Mouse (Mus musculus): ENCODE results near the gene Bcl2. TPM values are rescaled to one million over a fixed set of nuclear protein-coding genes. Genes with fewer than 3 reads are reported as not detected.
"Not testable (repeated sequence)": the region's sequence is repeated elsewhere in the genome, so short reads cannot be mapped to it uniquely, and the experiment has no call there.

The Bcl2 gene
- total RNA-seq (2021) = 10 to 100 TPM in 1 of 2 experiments, 1 to 10 TPM in 1; 9.9 to 11.0 TPM
- long read RNA-seq, experiment 1, full-length matches to known transcripts = 7 of 7 reads
- long read RNA-seq, experiment 1, partial matches to known transcripts = 0 of 7 reads
- long read RNA-seq, experiment 1, other reads (novel, unspliced or antisense) = 0 of 7 reads
- long read RNA-seq, experiment 2, full-length matches to known transcripts = 7 of 8 reads
- long read RNA-seq, experiment 2, partial matches to known transcripts = 0 of 8 reads
- long read RNA-seq, experiment 2, other reads (novel, unspliced or antisense) = 1 of 8 reads

GRCm38 (mm10) chr1:106713621-106714529 is at the start of gene Bcl2:
TSS of gene Bcl2 (minus strand) at chr1:106714274.
- DNase-seq (ENCODE audit: low spot score in 2 of 2) = peak; percentile 76 to 79

DNA sequence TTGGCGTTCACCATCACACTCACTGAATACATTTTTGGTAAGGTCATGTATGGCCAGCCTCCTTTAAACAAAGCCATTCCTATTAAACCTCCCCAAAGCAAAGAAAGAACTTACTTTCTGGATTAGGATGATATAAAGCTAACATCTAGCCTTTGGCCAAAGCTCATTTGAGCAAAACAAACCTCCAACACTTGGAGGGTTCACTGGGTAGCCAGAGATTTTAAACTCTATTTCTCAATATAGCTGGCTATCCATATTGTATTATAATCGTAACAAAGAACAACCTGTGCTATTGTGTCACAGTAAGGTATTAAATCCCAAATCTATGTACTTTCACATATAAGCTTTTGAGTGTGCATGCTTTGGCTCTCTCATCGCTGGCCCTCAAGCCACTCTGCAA is 46.7 kb upstream of the Bcl2 start:
- no peak for DNase-seq (ENCODE audit: low spot score in 2 of 2)

- DNase-seq (ENCODE audit: low spot score in 2 of 2) = peak; percentile 95 to 97
These were observed 45.7 kb upstream of the Bcl2 start, which contains the start of gene Kdsr for GRCm38 (mm10) chr1:106759572-106760435. TSS of gene Kdsr (minus strand) at chr1:106759727.

- peak in 1 of 2 experiments; percentile 36 for DNase-seq (ENCODE audit: low spot score in 2 of 2)
These were observed 44.9 kb upstream of the Bcl2 start for GRCm38 (mm10) chr1:106758734-106759571.

DNA sequence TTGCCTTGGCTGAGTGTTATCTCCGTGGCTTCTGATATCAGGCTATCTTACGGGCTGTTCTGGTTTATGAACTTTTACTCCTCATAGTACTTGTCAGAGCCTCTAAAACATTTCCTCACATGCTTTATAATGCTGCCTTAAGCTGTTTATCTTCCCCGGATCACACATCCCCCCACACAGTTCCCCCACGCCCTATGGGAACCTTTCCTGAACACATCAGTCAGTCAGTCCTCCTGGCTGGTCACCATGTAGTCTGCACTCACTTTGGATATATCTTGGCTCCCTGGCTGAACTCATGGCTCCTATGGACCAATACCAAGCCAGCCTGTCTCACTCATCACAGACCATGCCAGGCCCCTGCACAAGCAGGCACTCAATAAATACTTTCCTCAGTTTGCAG is 42.6 kb upstream of the Bcl2 start:
- DNase-seq (ENCODE audit: low spot score in 2 of 2) = no peak

DNA sequence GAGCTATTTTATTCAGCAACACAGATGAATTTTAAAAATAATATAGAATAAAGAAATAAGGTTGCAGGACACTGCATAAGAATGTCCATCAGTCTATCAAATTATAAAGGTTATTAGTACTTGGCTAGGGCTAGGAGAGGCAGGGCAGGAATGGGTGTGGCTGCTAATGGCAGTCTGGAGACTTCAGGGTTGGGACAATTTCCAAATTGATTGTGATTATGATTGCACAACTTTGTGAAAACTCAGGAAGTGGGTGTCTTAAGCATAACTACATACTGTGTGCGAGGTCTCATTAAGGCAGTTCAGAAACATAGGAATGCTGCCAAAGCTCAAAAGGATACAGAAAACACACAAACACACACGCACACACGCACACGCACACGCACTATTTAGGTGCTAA is 37.9 kb upstream of the Bcl2 start:
- DNase-seq (ENCODE audit: low spot score in 2 of 2) = no peak

GRCm38 (mm10) chr1:106750656-106751055 is 36.6 kb upstream of the Bcl2 start:
- DNase-seq (ENCODE audit: low spot score in 2 of 2) = peak in 1 of 2 experiments; percentile 25

- no peak for DNase-seq (ENCODE audit: low spot score in 2 of 2)
These were observed 34.7 kb upstream of the Bcl2 start for GRCm38 (mm10) chr1:106748555-106749315.

GRCm38 (mm10) chr1:106742980-106743379 is 28.9 kb upstream of the Bcl2 start:
- DNase-seq (ENCODE audit: low spot score in 2 of 2) = no peak

GRCm38 (mm10) chr1:106740735-106741134 is 26.7 kb upstream of the Bcl2 start:
- no peak for DNase-seq (ENCODE audit: low spot score in 2 of 2)

DNA sequence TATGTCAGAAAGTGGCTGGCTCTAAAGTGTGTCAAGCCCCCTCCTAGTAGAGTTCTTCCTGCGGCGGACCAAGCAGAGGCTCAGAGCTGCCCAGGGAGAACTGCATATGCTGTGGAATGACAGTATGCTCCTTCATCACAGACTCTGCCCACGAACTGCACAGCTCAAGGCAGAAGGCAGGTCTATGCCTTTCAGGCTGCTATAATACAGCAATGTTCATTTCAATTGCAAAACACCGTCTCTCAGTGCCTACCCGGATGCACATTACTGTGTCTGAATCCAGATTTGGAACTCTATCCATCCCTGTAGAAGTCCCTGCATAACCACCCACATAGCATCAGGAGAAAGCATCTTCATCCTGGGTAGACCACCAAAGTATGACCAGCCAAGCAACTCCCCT is 25.7 kb upstream of the Bcl2 start:
- DNase-seq (ENCODE audit: low spot score in 2 of 2) = no peak

- DNase-seq (ENCODE audit: low spot score in 2 of 2) = no peak
These were observed 24.0 kb upstream of the Bcl2 start for GRCm38 (mm10) chr1:106738092-106738491.

- DNase-seq (ENCODE audit: low spot score in 2 of 2) = no peak
These were observed 22.1 kb upstream of the Bcl2 start for GRCm38 (mm10) chr1:106736211-106736610.

DNA sequence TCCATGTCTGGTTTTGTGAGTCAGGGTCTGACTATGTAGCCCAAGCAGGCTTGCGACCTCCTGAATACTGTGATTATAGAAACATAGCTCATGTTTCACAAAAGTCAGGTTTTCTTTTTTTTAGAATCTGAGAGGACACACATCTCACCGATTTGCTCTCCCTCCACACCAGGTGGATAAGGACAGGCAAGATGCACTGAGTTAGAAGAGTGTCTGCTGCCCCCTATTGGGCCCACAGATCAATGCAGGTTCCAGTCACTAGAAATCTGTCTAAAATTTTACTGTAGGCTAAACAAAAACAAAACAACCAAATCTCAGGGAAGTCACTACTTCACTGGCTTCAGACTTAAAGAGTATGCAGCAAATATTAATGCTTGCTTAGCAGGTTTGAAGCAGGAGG is 21.5 kb upstream of the Bcl2 start:
- no peak for DNase-seq (ENCODE audit: low spot score in 2 of 2)

DNA sequence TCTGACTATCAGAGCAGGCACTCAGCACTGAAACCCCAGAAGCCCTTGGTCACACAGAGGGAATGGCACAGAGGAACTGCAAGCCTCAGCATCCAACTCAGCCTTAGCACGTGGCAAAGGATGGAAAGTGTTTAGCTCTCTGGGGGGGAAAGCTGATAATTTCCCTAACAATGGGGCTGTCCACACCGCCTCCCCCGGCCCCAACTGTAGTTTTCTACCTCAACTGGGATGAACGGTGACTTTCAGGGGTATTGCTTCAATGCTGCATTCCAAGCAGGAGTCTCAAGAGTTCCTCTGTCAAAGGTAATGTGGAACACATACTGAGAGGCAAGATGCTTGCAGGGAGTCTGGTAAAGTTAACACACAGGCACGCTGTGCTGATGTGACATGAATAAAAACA is 8.0 kb upstream of the Bcl2 start:
- DNase-seq (ENCODE audit: low spot score in 2 of 2) = no peak

- DNase-seq (ENCODE audit: low spot score in 2 of 2) = not testable (repeated sequence)
These were observed 3.7 kb upstream of the Bcl2 start for GRCm38 (mm10) chr1:106717736-106718135.

GRCm38 (mm10) chr1:106717071-106717601 is 3.1 kb upstream of the Bcl2 start:
- peak; percentile 65 to 86 for DNase-seq (ENCODE audit: low spot score in 2 of 2)

DNA sequence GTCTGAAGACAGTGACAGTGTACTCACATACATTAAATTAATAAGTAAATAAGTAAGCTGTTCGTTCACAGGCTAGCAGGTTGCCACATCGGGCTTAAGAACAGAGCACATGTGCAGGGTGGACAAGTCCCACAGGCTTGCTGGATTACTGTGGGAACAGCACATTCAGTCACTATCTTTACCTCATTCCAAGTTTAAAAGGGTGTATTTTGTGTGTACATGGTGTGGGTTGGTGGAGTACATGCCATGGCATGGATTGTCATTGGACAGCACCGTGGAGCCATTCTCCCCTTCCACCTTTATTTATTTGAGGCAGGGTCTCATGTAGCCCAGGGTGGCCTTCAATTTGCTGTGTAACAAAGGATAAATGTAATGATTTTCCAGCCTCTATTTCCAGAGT is 2.1 kb upstream of the Bcl2 start:
- DNase-seq (ENCODE audit: low spot score in 2 of 2) = no peak

Measured in layer of hippocampus, postnatal 14 days (tissue).